Mouse (Mus musculus): Measurements from ENCODE around the gene Ttc7.

GRCm38 (mm10) chr17:87385835-87386234 is 103.1 kb downstream of the Ttc7 start:
- TF ChIP-seq EP300 (IDR thresholded peaks at IDR 0.05; ENCODE audit: low read depth), result no peak
- TF ChIP-seq CTCF (IDR thresholded peaks at IDR 0.05; ENCODE audit: low read depth), result no peak

Measured in heart, postnatal 0 days (tissue).